Mouse (Mus musculus) liver, adult 2 months (tissue): ENCODE data around the gene Ahsa1. TPM values are rescaled to one million over a fixed set of nuclear protein-coding genes. Genes with fewer than 3 reads are reported as not detected.

ENCODE experiments used
- DNase-seq: peaks from one replicate; pipeline ENCODE4 v3.0.0-alpha.2; 2011; ENCODE audit warnings: low read depth, low spot score; ENCODE audit errors: extremely low read depth
- H3K27ac ChIP-seq: fragments of 200-500 bp; replicated peaks from 2 replicates; pipeline ENCODE4 v1.5.1; 2012; ENCODE audit warnings: low read depth, mild to moderate bottlenecking, control low read depth, inconsistent platforms, low read length; ENCODE audit not compliant: insufficient read depth
- H3K27me3 ChIP-seq: fragments of 200-500 bp; 2 replicates; pipeline ENCODE4 v1.6.1; 2012; ENCODE audit warnings: mild to moderate bottlenecking, moderate library complexity, low read length, inconsistent platforms; ENCODE audit not compliant: control insufficient read depth, insufficient read depth
- H3K36me3 ChIP-seq: fragments of 200-500 bp; 2 replicates; pipeline ENCODE4 v1.6.1; 2012; ENCODE audit warnings: low read length, inconsistent platforms; ENCODE audit not compliant: control insufficient read depth, insufficient read depth
- H3K4me1 ChIP-seq: fragments of 200-500 bp; 2 replicates; pipeline ENCODE4 v1.6.1; 2011; ENCODE audit warnings: low read length; ENCODE audit not compliant: control insufficient read depth, insufficient read depth
- H3K4me3 ChIP-seq: fragments of 200-500 bp; 2 replicates; pipeline ENCODE4 v1.5.1; 2011; ENCODE audit warnings: low read depth, mild to moderate bottlenecking, control low read depth, low read length, moderate library complexity; ENCODE audit not compliant: insufficient read depth
- H3K79me2 ChIP-seq: fragments of 200-500 bp; 2 replicates; pipeline ENCODE4 v1.6.1; 2012; ENCODE audit warnings: inconsistent platforms, mild to moderate bottlenecking, low read length, moderate library complexity; ENCODE audit not compliant: control insufficient read depth, insufficient read depth
- H3K9ac ChIP-seq: fragments of 200-500 bp; 2 replicates; pipeline ENCODE4 v1.6.1; 2012; ENCODE audit warnings: low read depth, mild to moderate bottlenecking, control low read depth, inconsistent platforms, low read length
- CTCF ChIP-seq: fragments of 200-500 bp; IDR thresholded peaks from 2 replicates; pipeline ENCODE4 v1.5.1; 2011; ENCODE audit warnings: low read depth, low read length, control low read depth
- POLR2A ChIP-seq: fragments of 200-500 bp; IDR thresholded peaks from 2 replicates; pipeline ENCODE4 v1.6.1; 2011; ENCODE audit warnings: low read length, control low read depth; ENCODE audit not compliant: insufficient read depth; ENCODE audit errors: extremely low read depth
- WGBS: fragments of 180-500 bp; shearing (Covaris S2); methylation state at CpG from one replicate; pipeline ENCODE4 v1.1.7; 2018; 5-methylcytosine and 5-hydroxymethylcytosine counted together
- polyA plus RNA-seq: library from polyadenylated mRNA; depleted of rRNA; stranded (reverse); fragments of >200 nt; gene quantifications from 2 replicates; pipeline ENCODE4 v1.2.3, GENCODE M21; 2012; rRNA removed
- total RNA-seq: library from RNA; depleted of rRNA; stranded (reverse); fragments of >200 nt; gene quantifications from 2 replicates; pipeline ENCODE4 v1.2.3, GENCODE M21; 2014; rRNA removed

Gene Ahsa1
- total and polyA plus RNA-seq, 2 experiments = 67.4 to 92.9 TPM

DNA sequence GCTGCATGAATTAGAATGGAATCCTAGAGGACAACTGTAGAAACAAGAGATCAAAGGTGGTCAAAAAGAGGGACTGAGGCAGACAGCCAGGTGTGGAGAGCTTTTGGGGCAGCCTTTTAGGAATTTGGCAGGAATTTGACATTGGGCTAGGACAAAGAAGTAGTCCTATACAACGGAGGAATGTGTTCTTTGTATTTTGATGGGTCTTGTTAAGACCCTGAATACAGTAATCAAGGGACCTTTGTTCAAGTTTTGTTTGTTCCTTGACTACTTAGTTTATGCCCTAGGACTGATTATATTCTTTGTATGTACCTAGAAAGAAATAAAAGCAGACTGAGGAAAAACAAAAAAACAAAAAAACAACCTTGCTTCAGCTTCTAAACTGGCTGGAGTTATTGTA lies 51.7 kb downstream of the Ahsa1 start:
- no peak for TF ChIP-seq CTCF
- TF ChIP-seq POLR2A = no peak
- H3K9ac ChIP-seq = no peak overlapping the region
- H3K27ac ChIP-seq = no peak overlapping the region
- no peak overlapping the region for H3K4me3 ChIP-seq
- no peaks in the 10 kb centered on the region for H3K79me2 ChIP-seq
- DNase-seq = no peak
- no peaks in the 10 kb centered on the region for H3K4me1 ChIP-seq
- H3K27me3 ChIP-seq = no peaks in the 10 kb centered on the region
- no peaks in the 10 kb centered on the region; the same call in none of the 2 replicates for H3K36me3 ChIP-seq
- 98% methylated on average over 1 of the region's 1 CpGs for WGBS

DNA sequence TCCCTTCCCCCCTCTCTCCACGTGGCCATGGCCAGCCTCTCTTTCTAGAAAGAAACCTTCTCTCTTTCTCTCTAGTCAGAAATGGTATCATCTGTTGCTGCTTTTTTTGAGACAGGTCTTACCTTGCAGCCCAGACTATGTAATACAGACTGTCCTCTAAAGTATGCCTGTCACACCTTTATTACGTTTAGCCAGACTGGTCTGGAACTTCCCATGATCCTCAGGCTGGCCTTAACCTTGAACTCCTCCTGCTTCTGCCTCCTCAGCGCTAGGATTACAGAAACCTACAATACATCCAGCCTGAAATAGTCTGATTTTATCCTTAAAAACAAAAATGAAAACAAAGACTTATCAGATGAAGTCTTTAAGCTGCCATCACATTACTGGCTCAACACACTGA lies 53.0 kb downstream of the Ahsa1 start:
- no peak for DNase-seq
- TF ChIP-seq CTCF (no peak), POLR2A (no peak)
- Histone ChIP-seq H3K9ac (no peak overlapping the region), H3K27ac (no peak overlapping the region), H3K4me1 (no peaks in the 10 kb centered on the region), H3K4me3 (no peak overlapping the region), H3K27me3 (no peaks in the 10 kb centered on the region), H3K79me2 (no peaks in the 10 kb centered on the region), H3K36me3 (peaks cover 3% of the 10 kb centered on the region)
- WGBS = 84% methylated on average over 3 of the region's 3 CpGs

Other genes with a start within 250 kb of the Ahsa1 start
- not detected in 2 replicates for gene Tmem63c, start 245.1 kb upstream of the Ahsa1 start, total RNA-seq
- gene Tmem63c, start 245.1 kb upstream of the Ahsa1 start, polyA plus RNA-seq = not detected in 2 replicates
- gene Ngb, start 163.9 kb upstream of the Ahsa1 start, total RNA-seq = 0.13 and 0.18 TPM in 2 replicates
- 0.19 and 0.23 TPM in 2 replicates for gene Ngb, start 163.9 kb upstream of the Ahsa1 start, polyA plus RNA-seq
- gene Gstz1, start 119.3 kb upstream of the Ahsa1 start, total RNA-seq = 915 and 1,082 TPM in 2 replicates
- 816 and 942 TPM in 2 replicates for gene Gstz1, start 119.3 kb upstream of the Ahsa1 start, polyA plus RNA-seq
- gene Pomt2, start 118.5 kb upstream of the Ahsa1 start, total RNA-seq = 11.6 and 16.2 TPM in 2 replicates
- gene Pomt2, start 118.5 kb upstream of the Ahsa1 start, polyA plus RNA-seq = 13.0 and 14.7 TPM in 2 replicates
- gene Samd15, start 66.8 kb upstream of the Ahsa1 start, total RNA-seq = not detected in 2 replicates
- gene Samd15, start 66.8 kb upstream of the Ahsa1 start, polyA plus RNA-seq = not detected in 2 replicates
- gene Tmed8, start 66.0 kb upstream of the Ahsa1 start, total RNA-seq = 1.5 and 1.6 TPM in 2 replicates
- 0.71 and 0.77 TPM in 2 replicates for gene Tmed8, start 66.0 kb upstream of the Ahsa1 start, polyA plus RNA-seq
- gene Noxred1, start 27.7 kb upstream of the Ahsa1 start, total RNA-seq = 0.34 TPM in 1 of 2 replicates, not detected in the other
- 0.21 and 0.23 TPM in 2 replicates for gene Noxred1, start 27.7 kb upstream of the Ahsa1 start, polyA plus RNA-seq
- gene Vipas39, start 223 bp upstream of the Ahsa1 start, total RNA-seq = 17.4 and 17.5 TPM in 2 replicates
- gene Vipas39, start 223 bp upstream of the Ahsa1 start, polyA plus RNA-seq = 9.2 and 13.3 TPM in 2 replicates
- 0.18 and 0.27 TPM in 2 replicates for gene Ism2, start 33.2 kb downstream of the Ahsa1 start, total RNA-seq
- gene Ism2, start 33.2 kb downstream of the Ahsa1 start, polyA plus RNA-seq = 0.28 and 0.60 TPM in 2 replicates
- gene Sptlc2, start 121.9 kb downstream of the Ahsa1 start, total RNA-seq = 13.8 and 14.4 TPM in 2 replicates
- gene Sptlc2, start 121.9 kb downstream of the Ahsa1 start, polyA plus RNA-seq = 4.3 and 6.5 TPM in 2 replicates
- 25.3 and 29.7 TPM in 2 replicates for gene Slirp, start 177.4 kb downstream of the Ahsa1 start, total RNA-seq
- gene Slirp, start 177.4 kb downstream of the Ahsa1 start, polyA plus RNA-seq = 11.1 and 15.6 TPM in 2 replicates
- gene Alkbh1, start 177.5 kb downstream of the Ahsa1 start, total RNA-seq = 8.4 and 10.3 TPM in 2 replicates
- gene Alkbh1, start 177.5 kb downstream of the Ahsa1 start, polyA plus RNA-seq = 4.9 and 11.1 TPM in 2 replicates
- 23.8 and 34.8 TPM in 2 replicates for gene Snw1, start 205.8 kb downstream of the Ahsa1 start, total RNA-seq
- gene Snw1, start 205.8 kb downstream of the Ahsa1 start, polyA plus RNA-seq = 3.8 and 4.3 TPM in 2 replicates
- gene Gm5788, start 228.2 kb downstream of the Ahsa1 start, total RNA-seq = not detected in 2 replicates
- gene Gm5788, start 228.2 kb downstream of the Ahsa1 start, polyA plus RNA-seq = not detected in 2 replicates
- not detected in 2 replicates for gene Gm8300, start 247.8 kb downstream of the Ahsa1 start, total RNA-seq
- not detected in 2 replicates for gene Gm8300, start 247.8 kb downstream of the Ahsa1 start, polyA plus RNA-seq